Mouse (Mus musculus) neural tube, embryonic 11.5 days (tissue): ENCODE data around the gene Hipk1. TPM values are rescaled to one million over a fixed set of nuclear protein-coding genes. Genes with fewer than 3 reads are reported as not detected.
"Not testable (repeated sequence)": the region's sequence is repeated elsewhere in the genome, so short reads cannot be mapped to it uniquely, and the experiment has no call there.

Experiments used
- ATAC-seq: fragments of 200-750 bp; cut with Nextera tagmentation; 2 replicates; pipeline ENCODE4 v1.8.0; 2017; ENCODE audit warnings: moderate number of reproducible peaks, mild to moderate bottlenecking, moderate TSS enrichment, moderate library complexity; ENCODE audit not compliant: insufficient read depth, low FRiP score, low TSS enrichment
- DNase-seq: peaks from one replicate; pipeline ENCODE4 v3.0.0-alpha.2; 2015; ENCODE audit warnings: low spot score
- H3K27ac ChIP-seq: fragments of 300-500 bp; sonication (generic); 2 replicates; pipeline ENCODE4 v1.5.1; 2014; ENCODE audit warnings: low read depth, mild to moderate bottlenecking, low read length
- H3K27me3 ChIP-seq: fragments of 300-500 bp; sonication (generic); 2 replicates; pipeline ENCODE4 v1.6.1; 2014; ENCODE audit warnings: mild to moderate bottlenecking, low read length, mixed read lengths; ENCODE audit not compliant: control insufficient read depth, insufficient read depth
- H3K36me3 ChIP-seq: fragments of 300-500 bp; sonication (generic); 2 replicates; pipeline ENCODE4 v1.6.1; 2014; ENCODE audit warnings: mild to moderate bottlenecking, low read length, moderate library complexity, mixed read lengths; ENCODE audit not compliant: control insufficient read depth, insufficient read depth
- H3K4me1 ChIP-seq: fragments of 300-500 bp; sonication (generic); 2 replicates; pipeline ENCODE4 v1.6.1; 2014; ENCODE audit warnings: low read length, mixed read lengths; ENCODE audit not compliant: control insufficient read depth, insufficient read depth
- H3K4me2 ChIP-seq: fragments of 300-500 bp; sonication (generic); 2 replicates; pipeline ENCODE4 v1.6.1; 2014; ENCODE audit warnings: low read depth, mild to moderate bottlenecking, moderate library complexity
- H3K4me3 ChIP-seq: fragments of 300-500 bp; sonication (generic); 2 replicates; pipeline ENCODE4 v1.5.1; 2014; ENCODE audit warnings: low read depth, low read length
- H3K9ac ChIP-seq: fragments of 300-500 bp; sonication (generic); 2 replicates; pipeline ENCODE4 v1.6.1; 2014; ENCODE audit warnings: mild to moderate bottlenecking, low read length
- H3K9me3 ChIP-seq: fragments of 300-500 bp; sonication (generic); 2 replicates; pipeline ENCODE4 v1.6.1; 2016; ENCODE audit warnings: low read length; ENCODE audit not compliant: control insufficient read depth
- WGBS: fragments of 180-500 bp; shearing (Covaris S2); extraction: QIAGEN DNeasy Blood & Tissue Kit; methylation state at CpG from one replicate; pipeline ENCODE4 v1.1.7; 2014; 5-methylcytosine and 5-hydroxymethylcytosine counted together
- polyA plus RNA-seq: library from polyadenylated mRNA; unstranded; fragments of >200 nt; fragmentation: Nextera tagmentation; extraction: Ambion mirVana; gene quantifications from 2 replicates; pipeline ENCODE4 v1.2.1, GENCODE M21; 2014

The Hipk1 gene
- 15.4 and 16.0 TPM in 2 replicates for polyA plus RNA-seq

GRCm38 (mm10) chr3:103791230-103792110 is at the start of gene Hipk1:
Gene Hipk1 (minus strand): TSS chr3:103791563.
- Histone ChIP-seq H3K9me3 (no peaks in the 10 kb centered on the region), H3K27ac (peak within 1 kb of the TSS; percentile 87)
- WGBS: 10% methylated on average over 48 of the region's 49 CpGs

GRCm38 (mm10) chr3:103840946-103841345 is 49.6 kb upstream of the Hipk1 start:
- H3K9me3 ChIP-seq, H3K27me3 ChIP-seq, H3K4me3 ChIP-seq, DNase-seq, H3K36me3 ChIP-seq, H3K4me2 ChIP-seq, H3K4me1 ChIP-seq, H3K27ac ChIP-seq, ATAC-seq, H3K9ac ChIP-seq: not testable (repeated sequence)
- 86% methylated on average over 7 of the region's 7 CpGs for WGBS

More at GRCm38 (mm10) chr3:103791230-103792110, at the start of gene Hipk1:
- H3K9ac ChIP-seq: peak within 1 kb of the TSS; percentile 90
- DNase-seq (peak; percentile 93), ATAC-seq (peak; percentile 97)
- H3K4me3 ChIP-seq: peak within 1 kb of the TSS; percentile 98
- no peaks in the 10 kb centered on the region for H3K27me3 ChIP-seq
- H3K4me2 ChIP-seq: peak within 1 kb of the TSS; percentile 72
- no peaks in the 10 kb centered on the region for H3K4me1 ChIP-seq
- no peaks in the 10 kb centered on the region for H3K36me3 ChIP-seq

- not testable (repeated sequence) for DNase-seq, H3K27ac ChIP-seq, H3K4me3 ChIP-seq, H3K27me3 ChIP-seq, ATAC-seq, H3K9ac ChIP-seq, H3K4me2 ChIP-seq, H3K36me3 ChIP-seq, H3K9me3 ChIP-seq, H3K4me1 ChIP-seq
- WGBS: 75% methylated on average over 3 of the region's 3 CpGs
These were observed 48.8 kb upstream of the Hipk1 start for GRCm38 (mm10) chr3:103840195-103840594.

GRCm38 (mm10) chr3:103839711-103840110 is 48.3 kb upstream of the Hipk1 start:
- Histone ChIP-seq H3K4me3 (no peak overlapping the region), H3K36me3 (no peaks in the 10 kb centered on the region), H3K27me3 (no peaks in the 10 kb centered on the region), H3K9ac (no peak overlapping the region), H3K4me1 (no peaks in the 10 kb centered on the region), H3K9me3 (no peaks in the 10 kb centered on the region), H3K4me2 (no peak overlapping the region), H3K27ac (no peak overlapping the region)
- 92% methylated on average over 6 of the region's 6 CpGs for WGBS
- no peak for DNase-seq
- no peak for ATAC-seq

- Histone ChIP-seq H3K4me1 (no peaks in the 10 kb centered on the region), H3K27ac (no peak overlapping the region)
- ATAC-seq: no peak
These were observed 45.1 kb upstream of the Hipk1 start for GRCm38 (mm10) chr3:103836453-103836852.

GRCm38 (mm10) chr3:103835951-103836310 is 44.6 kb upstream of the Hipk1 start:
- 85% methylated on average over 10 of the region's 10 CpGs for WGBS
- H3K4me1 ChIP-seq: no peaks in the 10 kb centered on the region
- ATAC-seq (no peak), DNase-seq (no peak)
- no peak overlapping the region for H3K4me2 ChIP-seq
- no peaks in the 10 kb centered on the region for H3K36me3 ChIP-seq
- H3K27ac ChIP-seq: no peak overlapping the region
- H3K9me3 ChIP-seq: no peaks in the 10 kb centered on the region
- H3K27me3 ChIP-seq: no peaks in the 10 kb centered on the region
- H3K9ac ChIP-seq: no peak overlapping the region
- no peak overlapping the region for H3K4me3 ChIP-seq

More at GRCm38 (mm10) chr3:103836453-103836852, 45.1 kb upstream of the Hipk1 start:
- DNase-seq: no peak
- no peak overlapping the region for H3K4me3 ChIP-seq
- 97% methylated on average over 5 of the region's 5 CpGs for WGBS
- H3K9me3 ChIP-seq: no peaks in the 10 kb centered on the region
- H3K4me2 ChIP-seq: no peak overlapping the region
- no peak overlapping the region for H3K9ac ChIP-seq
- H3K27me3 ChIP-seq: no peaks in the 10 kb centered on the region
- H3K36me3 ChIP-seq: no peaks in the 10 kb centered on the region

- Histone ChIP-seq H3K4me2 (no peak overlapping the region), H3K4me3 (no peak overlapping the region), H3K9ac (no peak overlapping the region), H3K4me1 (no peaks in the 10 kb centered on the region), H3K9me3 (no peaks in the 10 kb centered on the region), H3K36me3 (no peaks in the 10 kb centered on the region), H3K27me3 (no peaks in the 10 kb centered on the region), H3K27ac (no peak overlapping the region)
- WGBS: 83% methylated on average over 6 of the region's 6 CpGs
- no peak for DNase-seq
- ATAC-seq: no peak
These were observed 44.0 kb upstream of the Hipk1 start for GRCm38 (mm10) chr3:103835272-103835950.

- no peak for DNase-seq
- H3K27me3 ChIP-seq: no peaks in the 10 kb centered on the region
- H3K27ac ChIP-seq: no peak overlapping the region
- H3K4me3 ChIP-seq: no peak overlapping the region
- 91% methylated on average over 2 of the region's 2 CpGs for WGBS
- H3K4me2 ChIP-seq: no peak overlapping the region
- ATAC-seq: no peak
- H3K9me3 ChIP-seq: no peaks in the 10 kb centered on the region
- no peak overlapping the region for H3K9ac ChIP-seq
- H3K4me1 ChIP-seq: no peaks in the 10 kb centered on the region
- no peaks in the 10 kb centered on the region for H3K36me3 ChIP-seq
These were observed 42.6 kb upstream of the Hipk1 start for GRCm38 (mm10) chr3:103834001-103834400.
